Mouse (Mus musculus) forebrain, postnatal 0 days (tissue): Measurements from ENCODE around the gene Rasal2. TPM values are rescaled to one million over a fixed set of nuclear protein-coding genes. Genes with fewer than 3 reads are reported as not detected.

ENCODE experiments used
- ATAC-seq: fragments of 200-750 bp; cut with Nextera tagmentation; 2 replicates; pipeline ENCODE4 v1.8.0; 2017; ENCODE audit warnings: mild to moderate bottlenecking, moderate library complexity
- DNase-seq: peaks from one replicate; pipeline ENCODE4 v3.0.0-alpha.2; 2015
- H3K27ac ChIP-seq: fragments of 300-500 bp; sonication (generic); 2 replicates; pipeline ENCODE4 v1.5.1; 2014; ENCODE audit warnings: low read depth, mild to moderate bottlenecking, antibody characterized with exemption, low read length, moderate library complexity, mixed read lengths
- H3K27me3 ChIP-seq: fragments of 300-500 bp; sonication (generic); 2 replicates; pipeline ENCODE4 v1.6.1; 2014; ENCODE audit warnings: mild to moderate bottlenecking, low read length, mixed read lengths; ENCODE audit not compliant: insufficient read depth
- H3K36me3 ChIP-seq: fragments of 300-500 bp; sonication (generic); 2 replicates; pipeline ENCODE4 v1.6.1; 2014; ENCODE audit warnings: mild to moderate bottlenecking, moderate library complexity; ENCODE audit not compliant: insufficient read depth
- H3K4me1 ChIP-seq: fragments of 300-500 bp; sonication (generic); 2 replicates; pipeline ENCODE4 v1.6.1; 2014; ENCODE audit warnings: antibody characterized with exemption; ENCODE audit not compliant: insufficient read depth
- H3K4me2 ChIP-seq: fragments of 300-500 bp; sonication (generic); 2 replicates; pipeline ENCODE4 v1.6.1; 2014; ENCODE audit warnings: low read depth, mild to moderate bottlenecking, moderate library complexity
- H3K4me3 ChIP-seq: fragments of 300-500 bp; sonication (generic); 2 replicates; pipeline ENCODE4 v1.5.1; 2014; ENCODE audit warnings: low read depth, low read length, mixed read lengths
- H3K9ac ChIP-seq: fragments of 300-500 bp; sonication (generic); 2 replicates; pipeline ENCODE4 v1.6.1; 2014; ENCODE audit warnings: mild to moderate bottlenecking
- H3K9me3 ChIP-seq: fragments of 300-500 bp; sonication (generic); 2 replicates; pipeline ENCODE4 v1.6.1; 2016; ENCODE audit warnings: low read length
- CTCF ChIP-seq: sonication (generic); IDR thresholded peaks from 2 replicates; pipeline ENCODE4 v1.5.1; 2016; ENCODE audit warnings: antibody characterized with exemption, control low read depth, low read depth
- WGBS: fragments of 180-500 bp; shearing (Covaris S2); extraction: QIAGEN DNeasy Blood & Tissue Kit; methylation state at CpG from one replicate; pipeline ENCODE4 v1.1.7; 2014; 5-methylcytosine and 5-hydroxymethylcytosine counted together
- polyA plus RNA-seq: library from polyadenylated mRNA; unstranded; fragments of >200 nt; fragmentation: Nextera tagmentation; extraction: Ambion mirVana; gene quantifications from 2 replicates; pipeline ENCODE4 v1.2.1, GENCODE M21; 2015
- total RNA-seq: library from RNA; depleted of rRNA; stranded (reverse); fragments of >200 nt; gene quantifications from 2 replicates; pipeline ENCODE4 v1.2.3, GENCODE M21; 2014

Gene Rasal2
- total and polyA plus RNA-seq, 2 experiments from 2014 or later: 26.3 to 42.1 TPM

DNA sequence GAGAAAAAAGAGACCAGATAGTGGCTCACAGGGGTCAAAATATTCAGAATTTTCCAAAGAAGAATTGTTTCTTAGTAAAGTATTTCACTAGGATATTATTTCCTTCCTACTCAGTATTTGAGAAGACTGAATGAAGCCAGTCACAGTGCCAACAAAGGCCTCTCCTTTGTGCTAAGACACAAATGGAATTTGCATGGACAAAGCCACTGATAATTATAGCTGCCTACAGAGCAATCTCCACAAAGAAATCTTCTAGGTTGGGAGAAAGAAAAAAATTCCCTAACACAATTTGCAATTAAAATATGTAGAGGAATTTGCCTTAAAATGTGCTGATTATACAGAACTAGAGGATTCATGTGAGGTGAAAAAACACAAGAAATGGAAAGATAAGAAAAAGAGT, 258.6 kb downstream of the Rasal2 start:
- ATAC-seq (no peak), DNase-seq (no peak)
- Histone ChIP-seq H3K36me3 (peaks cover 14% of the 10 kb centered on the region), H3K9me3 (no peaks in the 10 kb centered on the region), H3K4me1 (no peaks in the 10 kb centered on the region; the same call in 1 of the 2 replicates), H3K4me3 (no peak overlapping the region), H3K27ac (no peak overlapping the region), H3K4me2 (no peak overlapping the region), H3K27me3 (no peaks in the 10 kb centered on the region), H3K9ac (no peak overlapping the region)
- TF ChIP-seq CTCF: no peak

GRCm38 (mm10) chr1:157150107-157150506, 262.3 kb downstream of the Rasal2 start:
- no peaks in the 10 kb centered on the region; the same call in 1 of the 2 replicates for H3K4me1 ChIP-seq
- H3K36me3 ChIP-seq: peaks cover 12% of the 10 kb centered on the region
- H3K9me3 ChIP-seq: no peaks in the 10 kb centered on the region
- no peak overlapping the region for H3K4me2 ChIP-seq
- H3K9ac ChIP-seq: no peak overlapping the region
- ATAC-seq (no peak), DNase-seq (no peak)
- H3K4me3 ChIP-seq: no peak overlapping the region
- H3K27me3 ChIP-seq: no peaks in the 10 kb centered on the region
- no peak for TF ChIP-seq CTCF
- 79% methylated on average over 1 of the region's 1 CpGs for WGBS
- no peak overlapping the region for H3K27ac ChIP-seq

- no peaks in the 10 kb centered on the region for H3K9me3 ChIP-seq
- no peak overlapping the region for H3K9ac ChIP-seq
- TF ChIP-seq CTCF: no peak
- no peak for ATAC-seq
- H3K4me3 ChIP-seq: no peak overlapping the region
- no peak for DNase-seq
- no peaks in the 10 kb centered on the region for H3K27me3 ChIP-seq
- H3K36me3 ChIP-seq: peaks cover 19% of the 10 kb centered on the region
- H3K27ac ChIP-seq: no peak overlapping the region
- H3K4me1 ChIP-seq: no peaks in the 10 kb centered on the region
- 85% methylated on average over 3 of the region's 3 CpGs for WGBS
- H3K4me2 ChIP-seq: no peak overlapping the region
These were observed 267.8 kb downstream of the Rasal2 start for GRCm38 (mm10) chr1:157144621-157145020.

- ATAC-seq (no peak), DNase-seq (no peak)
- TF ChIP-seq CTCF: no peak
- H3K4me1 ChIP-seq: no peaks in the 10 kb centered on the region
- no peak overlapping the region for H3K9ac ChIP-seq
- no peak overlapping the region for H3K4me2 ChIP-seq
- peaks cover 23% of the 10 kb centered on the region for H3K36me3 ChIP-seq
- no peak overlapping the region for H3K4me3 ChIP-seq
- H3K9me3 ChIP-seq: no peaks in the 10 kb centered on the region
- no peaks in the 10 kb centered on the region for H3K27me3 ChIP-seq
- WGBS: 70% methylated on average over 7 of the region's 7 CpGs
- no peak overlapping the region for H3K27ac ChIP-seq
These were observed 269.0 kb downstream of the Rasal2 start for GRCm38 (mm10) chr1:157143326-157143932.

GRCm38 (mm10) chr1:157141014-157141413, 271.4 kb downstream of the Rasal2 start:
- no peaks in the 10 kb centered on the region for H3K4me1 ChIP-seq
- no peaks in the 10 kb centered on the region for H3K9me3 ChIP-seq
- no peak overlapping the region for H3K27ac ChIP-seq
- no peaks in the 10 kb centered on the region for H3K27me3 ChIP-seq
- H3K36me3 ChIP-seq: peaks cover 15% of the 10 kb centered on the region; the same call in 1 of the 2 replicates
- 75% methylated on average over 3 of the region's 3 CpGs for whole genome bisulfite sequencing
- no peak overlapping the region for H3K4me3 ChIP-seq
- ATAC-seq (peak; percentile 65), DNase-seq (no peak)
- no peak overlapping the region for H3K9ac ChIP-seq
- TF ChIP-seq CTCF: no peak
- no peak overlapping the region for H3K4me2 ChIP-seq

GRCm38 (mm10) chr1:157137854-157138241, 274.5 kb downstream of the Rasal2 start:
- H3K4me2 ChIP-seq: no peak overlapping the region
- H3K9ac ChIP-seq: no peak overlapping the region
- TF ChIP-seq CTCF: no peak
- H3K27ac ChIP-seq: no peak overlapping the region
- H3K27me3 ChIP-seq: no peaks in the 10 kb centered on the region
- no peaks in the 10 kb centered on the region for H3K4me1 ChIP-seq
- ATAC-seq: no peak
- no peak for DNase-seq
- peaks cover 15% of the 10 kb centered on the region; the same call in 1 of the 2 replicates for H3K36me3 ChIP-seq
- H3K9me3 ChIP-seq: no peaks in the 10 kb centered on the region
- H3K4me3 ChIP-seq: no peak overlapping the region
- 100% methylated on average over 1 of the region's 1 CpGs for WGBS

DNA sequence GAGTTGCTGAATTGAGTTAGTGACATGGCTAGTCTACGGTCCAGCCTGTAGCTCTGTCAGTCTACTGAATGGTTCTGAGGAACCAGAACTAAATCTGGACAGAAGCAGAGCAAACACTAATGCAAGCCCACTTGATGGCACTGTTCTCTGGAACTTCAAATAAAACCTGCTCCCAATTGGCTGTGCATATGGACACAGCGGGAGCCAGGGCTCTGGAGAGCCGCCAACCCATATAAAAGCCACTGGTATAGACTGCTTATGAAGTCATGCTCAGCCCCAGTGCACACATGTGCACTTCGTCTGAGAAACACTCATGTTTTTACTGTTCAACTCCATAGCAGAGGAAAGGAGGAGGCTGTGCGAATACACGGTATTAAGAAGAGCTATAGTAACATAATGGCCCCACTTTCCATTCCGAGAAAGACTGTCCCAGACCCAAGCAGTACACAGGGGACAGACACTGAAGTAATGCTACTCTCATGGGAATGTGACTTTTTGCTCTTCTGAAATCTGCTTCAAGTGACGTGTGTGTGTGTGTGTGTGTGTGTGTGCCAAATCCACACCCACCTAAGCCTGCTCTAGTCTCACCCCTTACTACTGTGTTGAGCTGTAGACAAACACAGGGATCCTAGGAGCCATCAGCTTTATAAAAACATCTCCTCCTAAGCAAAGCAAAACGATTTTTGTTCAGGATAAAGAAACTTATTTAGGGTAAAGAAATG, 275.1 kb downstream of the Rasal2 start:
- H3K9me3 ChIP-seq: no peaks in the 10 kb centered on the region
- H3K36me3 ChIP-seq: peaks cover 15% of the 10 kb centered on the region; the same call in 1 of the 2 replicates
- ATAC-seq: peak; percentile 56
- no peak overlapping the region for H3K9ac ChIP-seq
- no peak overlapping the region for H3K4me3 ChIP-seq
- WGBS: 62% methylated on average over 9 of the region's 9 CpGs
- peak; percentile 52 for DNase-seq
- H3K27me3 ChIP-seq: no peaks in the 10 kb centered on the region
- no peak overlapping the region for H3K27ac ChIP-seq
- TF ChIP-seq CTCF: peak; percentile 36
- no peaks in the 10 kb centered on the region for H3K4me1 ChIP-seq
- no peak overlapping the region for H3K4me2 ChIP-seq
